Mouse (Mus musculus) limb, embryonic 11.5 days (tissue): ENCODE measurements around the gene Crym. TPM values are rescaled to one million over a fixed set of nuclear protein-coding genes. Genes with fewer than 3 reads are reported as not detected.

Source experiments
- ATAC-seq: fragments of 200-750 bp; cut with Nextera tagmentation; 2 replicates; pipeline ENCODE4 v1.8.0; 2017; ENCODE audit warnings: low read depth; ENCODE audit not compliant: insufficient number of reproducible peaks, low FRiP score, low TSS enrichment
- DNase-seq: peaks from one replicate; pipeline ENCODE4 v3.0.0-alpha.2; 2015; ENCODE audit warnings: low spot score
- H3K27ac ChIP-seq: fragments of 300-500 bp; sonication (generic); replicated peaks from 2 replicates; pipeline ENCODE4 v1.5.1; 2014; ENCODE audit warnings: low read depth, mild to moderate bottlenecking, low read length
- H3K27me3 ChIP-seq: fragments of 300-500 bp; sonication (generic); 2 replicates; pipeline ENCODE4 v1.6.1; 2014; ENCODE audit warnings: mild to moderate bottlenecking, low read length, mixed read lengths; ENCODE audit not compliant: control insufficient read depth, insufficient read depth
- H3K36me3 ChIP-seq: fragments of 300-500 bp; sonication (generic); 2 replicates; pipeline ENCODE4 v1.6.1; 2014; ENCODE audit warnings: mild to moderate bottlenecking, low read length, moderate library complexity, mixed read lengths; ENCODE audit not compliant: control insufficient read depth, insufficient read depth
- H3K4me1 ChIP-seq: fragments of 300-500 bp; sonication (generic); 2 replicates; pipeline ENCODE4 v1.6.1; 2014; ENCODE audit warnings: low read length, mixed read lengths; ENCODE audit not compliant: control insufficient read depth, insufficient read depth
- H3K4me2 ChIP-seq: fragments of 300-500 bp; sonication (generic); 2 replicates; pipeline ENCODE4 v1.6.1; 2014; ENCODE audit warnings: low read depth, mild to moderate bottlenecking, moderate library complexity; ENCODE audit not compliant: severe bottlenecking
- H3K4me3 ChIP-seq: fragments of 300-500 bp; sonication (generic); 2 replicates; pipeline ENCODE4 v1.5.1; 2014; ENCODE audit warnings: low read depth, low read length
- H3K9ac ChIP-seq: fragments of 300-500 bp; sonication (generic); 2 replicates; pipeline ENCODE4 v1.6.1; 2014; ENCODE audit warnings: mild to moderate bottlenecking, low read length
- H3K9me3 ChIP-seq: fragments of 300-500 bp; sonication (generic); 2 replicates; pipeline ENCODE4 v1.6.1; 2016; ENCODE audit warnings: low read length; ENCODE audit not compliant: control insufficient read depth
- WGBS: fragments of 180-500 bp; shearing (Covaris S2); extraction: QIAGEN DNeasy Blood & Tissue Kit; methylation state at CpG from one replicate; pipeline ENCODE4 v1.1.7; 2014; 5-methylcytosine and 5-hydroxymethylcytosine counted together
- polyA plus RNA-seq: library from polyadenylated mRNA; unstranded; fragments of >200 nt; fragmentation: Nextera tagmentation; extraction: Ambion mirVana; gene quantifications from 2 replicates; pipeline ENCODE4 v1.2.1, GENCODE M21; 2014

Crym gene
- polyA plus RNA-seq, 1 experiment from 2014 or later: 9.6 TPM

GRCm38 (mm10) chr7:120150257-120150656 lies 51.7 kb downstream of the Crym start:
- Histone ChIP-seq H3K9me3 (no peaks in the 10 kb centered on the region), H3K9ac (no peak overlapping the region), H3K4me3 (no peak overlapping the region), H3K4me1 (no peaks in the 10 kb centered on the region), H3K27ac (no peak overlapping the region), H3K4me2 (no peak overlapping the region), H3K36me3 (no peaks in the 10 kb centered on the region), H3K27me3 (no peaks in the 10 kb centered on the region)
- WGBS: 22% methylated on average over 3 of the region's 3 CpGs
- ATAC-seq: no peak
- DNase-seq: no peak

GRCm38 (mm10) chr7:120145191-120145590 lies 56.7 kb downstream of the Crym start, which contains the start of gene Zp2:
Gene Zp2, minus strand, starts transcription at chr7:120145291.
- ATAC-seq (no peak), DNase-seq (no peak)
- H3K4me1 ChIP-seq: no peaks in the 10 kb centered on the region
- H3K4me2 ChIP-seq: no peak within 1 kb of the TSS
- no peaks in the 10 kb centered on the region for H3K9me3 ChIP-seq
- H3K36me3 ChIP-seq: no peaks in the 10 kb centered on the region
- H3K9ac ChIP-seq: no peak within 1 kb of the TSS
- no peak within 1 kb of the TSS for H3K4me3 ChIP-seq
- no peak within 1 kb of the TSS for H3K27ac ChIP-seq
- H3K27me3 ChIP-seq: no peaks in the 10 kb centered on the region
- WGBS: 73% methylated on average over 9 of the region's 9 CpGs

- no peak overlapping the region for H3K27ac ChIP-seq
- no peak for ATAC-seq
- no peaks in the 10 kb centered on the region for H3K9me3 ChIP-seq
- H3K4me2 ChIP-seq: no peak overlapping the region
- no peak overlapping the region for H3K9ac ChIP-seq
- no peak overlapping the region for H3K4me3 ChIP-seq
- H3K36me3 ChIP-seq: no peaks in the 10 kb centered on the region
- H3K4me1 ChIP-seq: no peaks in the 10 kb centered on the region
- no peaks in the 10 kb centered on the region for H3K27me3 ChIP-seq
- no peak for DNase-seq
- WGBS: 91% methylated on average over 1 of the region's 1 CpGs
Observed at GRCm38 (mm10) chr7:120142743-120143142, 59.2 kb downstream of the Crym start.

Other genes with a start within 250 kb of the Crym start
- not detected in 2 replicates for gene Dnah3, start 106.8 kb downstream of the Crym start, polyA plus RNA-seq
- 14.6 and 15.6 TPM in 2 replicates for gene Tmem159, start 99.8 kb downstream of the Crym start, polyA plus RNA-seq
- not detected in 2 replicates for gene Zp2, start 56.8 kb downstream of the Crym start, polyA plus RNA-seq
- gene Anks4b, start 28.3 kb downstream of the Crym start, polyA plus RNA-seq: not detected in 2 replicates
- not detected in 2 replicates for gene Abca14, start 1.9 kb upstream of the Crym start, polyA plus RNA-seq
- gene Abca15, start 126.6 kb upstream of the Crym start, polyA plus RNA-seq: not detected in 2 replicates
- not detected in 2 replicates for gene Abca16, start 207.5 kb upstream of the Crym start, polyA plus RNA-seq